Mouse (Mus musculus) liver, postnatal 0 days (tissue): ENCODE measurements around the gene Slc39a3. TPM values are rescaled to one million over a fixed set of nuclear protein-coding genes. Genes with fewer than 3 reads are reported as not detected.

ENCODE experiments used
- ATAC-seq: fragments of 200-750 bp; cut with Nextera tagmentation; 2 replicates; pipeline ENCODE4 v1.8.0; 2017; ENCODE audit warnings: mild to moderate bottlenecking, moderate library complexity
- DNase-seq: peaks from one replicate; pipeline ENCODE4 v3.0.0-alpha.2; 2016
- H3K27ac ChIP-seq: fragments of 300-500 bp; sonication (generic); 2 replicates; pipeline ENCODE4 v1.5.1; 2014; ENCODE audit warnings: antibody characterized with exemption, moderate library complexity, mild to moderate bottlenecking, low read depth
- H3K27me3 ChIP-seq: fragments of 300-500 bp; sonication (generic); 2 replicates; pipeline ENCODE4 v1.6.1; 2014; ENCODE audit warnings: low read length, control low read depth, mixed read lengths; ENCODE audit not compliant: insufficient read depth
- H3K36me3 ChIP-seq: fragments of 300-500 bp; sonication (generic); replicated peaks from 2 replicates; pipeline ENCODE4 v1.6.1; 2014; ENCODE audit warnings: mild to moderate bottlenecking, control low read depth, low read length, moderate library complexity, mixed read lengths; ENCODE audit not compliant: insufficient read depth
- H3K4me1 ChIP-seq: fragments of 300-500 bp; sonication (generic); 2 replicates; pipeline ENCODE4 v1.6.1; 2014; ENCODE audit warnings: antibody characterized with exemption, mild to moderate bottlenecking, control low read depth; ENCODE audit not compliant: insufficient read depth
- H3K4me2 ChIP-seq: fragments of 300-500 bp; sonication (generic); 2 replicates; pipeline ENCODE4 v1.6.1; 2014; ENCODE audit warnings: low read depth, mild to moderate bottlenecking, low read length, moderate library complexity, mixed read lengths
- H3K4me3 ChIP-seq: fragments of 300-500 bp; sonication (generic); 2 replicates; pipeline ENCODE4 v1.5.1; 2014; ENCODE audit warnings: low read depth, low read length
- H3K9ac ChIP-seq: fragments of 300-500 bp; sonication (generic); replicated peaks from 2 replicates; pipeline ENCODE4 v1.6.1; 2014; ENCODE audit warnings: mild to moderate bottlenecking, moderate library complexity
- H3K9me3 ChIP-seq: fragments of 300-500 bp; sonication (generic); 2 replicates; pipeline ENCODE4 v1.6.1; 2016; ENCODE audit warnings: mild to moderate bottlenecking, control low read depth, low read length, mixed read lengths
- CTCF ChIP-seq: sonication (generic); IDR thresholded peaks from 2 replicates; pipeline ENCODE4 v1.5.1; 2016; ENCODE audit warnings: antibody characterized with exemption, low read depth
- EP300 ChIP-seq: IDR thresholded peaks from 2 replicates; pipeline ENCODE4 v1.6.1; 2016; ENCODE audit warnings: antibody characterized with exemption, low read depth, mild to moderate bottlenecking
- WGBS: fragments of 180-500 bp; shearing (Covaris S2); extraction: QIAGEN DNeasy Blood & Tissue Kit; methylation state at CpG from one replicate; pipeline ENCODE4 v1.1.7; 2014; ENCODE audit not compliant: insufficient replicate concordance; 5-methylcytosine and 5-hydroxymethylcytosine counted together
- polyA plus RNA-seq: library from polyadenylated mRNA; unstranded; fragments of >200 nt; fragmentation: Nextera tagmentation; extraction: Ambion mirVana; gene quantifications from 2 replicates; pipeline ENCODE4 v1.2.1, GENCODE M21; 2015

The Slc39a3 gene
- polyA plus RNA-seq = 4.6 and 4.7 TPM in 2 replicates

- Histone ChIP-seq H3K9me3 (no peaks in the 10 kb centered on the region), H3K36me3 (0 out of 2 replicates have a peak, but pooled peaks cover 2% of the 10 kb centered on the region)
- 1% methylated on average over 35 of the region's 35 CpGs for WGBS
Observed at GRCm38 (mm10) chr10:81036988-81037580, at the start of gene Slc39a3. Gene Slc39a3, minus strand, starts transcription at chr10:81037426.

DNA sequence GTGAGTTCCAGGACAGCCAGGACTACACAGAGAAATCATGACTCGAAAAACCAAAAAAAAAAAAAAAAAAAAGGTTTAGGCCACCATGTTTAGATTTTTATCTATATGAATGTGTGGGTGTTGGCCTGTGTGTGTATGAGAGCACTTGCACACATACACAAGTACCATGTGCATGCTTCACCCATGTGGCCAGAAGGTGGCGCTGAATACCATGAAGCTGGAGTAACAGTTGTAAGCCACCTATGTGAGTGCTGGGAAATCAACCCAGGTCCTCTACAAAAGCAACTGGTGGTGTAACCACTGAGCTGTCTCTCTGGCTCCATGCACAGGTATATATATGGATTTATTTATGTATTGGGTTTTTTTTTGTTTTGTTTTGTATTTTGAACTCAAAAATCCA, 49.8 kb upstream of the Slc39a3 start:
- peaks cover 6% of the 10 kb centered on the region; the same call in 1 of the 2 replicates for H3K4me1 ChIP-seq
- H3K27me3 ChIP-seq = no peaks in the 10 kb centered on the region
- TF ChIP-seq CTCF (peak; percentile 67), EP300 (no peak)
- H3K4me3 ChIP-seq = no peak overlapping the region
- DNase-seq (peak; percentile 56), ATAC-seq (no peak)
- no peak overlapping the region for H3K9ac ChIP-seq
- peaks cover 18% of the 10 kb centered on the region for H3K36me3 ChIP-seq
- H3K4me2 ChIP-seq = no peak overlapping the region
- WGBS = 49% methylated on average over 2 of the region's 2 CpGs
- H3K27ac ChIP-seq = no peak overlapping the region
- H3K9me3 ChIP-seq = no peaks in the 10 kb centered on the region; the same call in 1 of the 2 replicates

More at GRCm38 (mm10) chr10:81036988-81037580, at the start of gene Slc39a3:
- TF ChIP-seq CTCF (no peak), EP300 (0 out of 2 replicates have a peak, but pooled peaks have one; percentile 49)
- peaks cover 5% of the 10 kb centered on the region; the same call in 1 of the 2 replicates for H3K4me1 ChIP-seq
- H3K27ac ChIP-seq = peak within 1 kb of the TSS; percentile 53
- peak within 1 kb of the TSS; percentile 67 for H3K4me3 ChIP-seq
- H3K4me2 ChIP-seq = peak within 1 kb of the TSS; percentile 82
- peak within 1 kb of the TSS; percentile 70 for H3K9ac ChIP-seq
- ATAC-seq (peak; percentile 99), DNase-seq (peak; percentile 96)
- H3K27me3 ChIP-seq = no peaks in the 10 kb centered on the region

DNA sequence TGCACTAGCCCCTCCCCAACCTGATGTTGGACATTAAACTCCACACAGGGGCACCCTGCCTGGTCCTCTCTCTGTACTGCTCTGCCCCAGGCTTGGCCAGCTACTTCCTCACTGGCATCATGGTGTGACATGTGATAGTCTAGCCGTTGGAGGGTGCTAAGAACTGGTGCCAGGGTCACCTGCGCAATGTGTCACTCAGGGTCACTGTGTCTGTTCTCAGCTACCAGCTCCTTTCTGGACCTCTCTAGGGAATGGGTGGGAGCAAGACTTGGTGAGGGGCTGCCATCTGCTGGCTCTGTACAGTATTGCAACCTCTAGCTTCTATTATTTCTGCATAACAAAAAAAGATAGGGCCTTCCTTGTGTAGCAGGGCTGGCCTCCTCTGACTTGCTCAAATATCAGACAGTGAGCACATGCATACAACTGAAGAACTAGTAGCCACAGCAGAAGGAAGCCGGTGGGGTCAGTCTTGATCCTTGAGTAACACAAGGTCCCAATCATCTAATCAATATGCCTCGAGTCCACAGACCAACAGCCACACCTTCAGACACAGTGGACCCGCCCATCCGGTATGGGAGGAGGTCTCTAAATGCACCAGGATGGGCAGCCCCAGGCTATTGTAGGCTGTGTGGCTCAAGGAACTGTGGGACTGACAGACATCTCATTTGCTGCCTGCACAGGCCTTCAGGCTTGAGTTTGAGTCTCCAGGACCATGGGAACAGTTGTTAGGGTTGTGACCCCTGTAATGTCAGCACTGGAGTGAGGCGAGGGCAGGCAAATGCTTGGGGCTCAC, 45.1 kb upstream of the Slc39a3 start:
- Histone ChIP-seq H3K9ac (no peak overlapping the region), H3K27me3 (no peaks in the 10 kb centered on the region), H3K4me3 (no peak overlapping the region), H3K36me3 (peaks cover 17% of the 10 kb centered on the region), H3K27ac (no peak overlapping the region), H3K9me3 (no peaks in the 10 kb centered on the region; the same call in 1 of the 2 replicates), H3K4me2 (no peak overlapping the region), H3K4me1 (no peaks in the 10 kb centered on the region)
- DNase-seq (peak; percentile 78), ATAC-seq (peak; percentile 51)
- TF ChIP-seq EP300 = no peak
- TF ChIP-seq CTCF = peak; percentile 87
- 57% methylated on average over 7 of the region's 7 CpGs for WGBS

DNA sequence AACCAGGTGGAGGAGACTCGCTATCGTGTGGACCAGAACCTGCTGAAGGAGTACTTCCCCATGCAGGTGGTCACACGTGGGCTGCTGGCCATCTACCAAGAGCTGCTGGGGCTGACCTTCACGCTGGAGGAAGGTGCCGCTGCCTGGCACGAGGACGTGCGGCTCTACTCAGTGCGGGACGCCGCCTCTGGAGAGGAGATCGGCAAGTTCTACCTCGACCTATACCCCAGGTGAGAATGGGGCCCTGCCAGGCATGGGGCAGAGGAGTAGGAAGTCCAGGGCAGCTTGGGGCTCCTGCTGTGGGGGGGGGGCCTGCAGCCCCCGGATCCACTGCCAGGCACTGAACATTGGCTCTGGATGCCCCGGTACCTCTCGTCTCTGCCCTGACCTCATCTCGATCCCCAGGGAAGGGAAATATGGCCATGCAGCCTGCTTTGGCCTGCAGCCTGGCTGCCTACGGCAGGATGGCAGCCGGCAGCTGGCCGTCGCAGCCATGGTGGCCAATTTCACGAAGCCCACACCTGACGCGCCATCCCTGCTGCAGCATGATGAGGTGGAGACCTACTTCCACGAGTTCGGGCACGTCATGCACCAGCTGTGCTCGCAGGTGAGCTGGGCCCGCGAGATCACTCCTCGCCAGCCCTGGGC, 42.9 kb upstream of the Slc39a3 start:
- DNase-seq = no peak
- no peak overlapping the region for H3K4me3 ChIP-seq
- H3K9me3 ChIP-seq = no peaks in the 10 kb centered on the region
- no peak overlapping the region for H3K4me2 ChIP-seq
- H3K9ac ChIP-seq = no peak overlapping the region
- H3K27ac ChIP-seq = no peak overlapping the region
- no peaks in the 10 kb centered on the region for H3K27me3 ChIP-seq
- TF ChIP-seq CTCF (no peak), EP300 (no peak)
- WGBS = 90% methylated on average over 31 of the region's 31 CpGs
- H3K4me1 ChIP-seq = no peaks in the 10 kb centered on the region
- H3K36me3 ChIP-seq = peaks cover 14% of the 10 kb centered on the region
- no peak for ATAC-seq

DNA sequence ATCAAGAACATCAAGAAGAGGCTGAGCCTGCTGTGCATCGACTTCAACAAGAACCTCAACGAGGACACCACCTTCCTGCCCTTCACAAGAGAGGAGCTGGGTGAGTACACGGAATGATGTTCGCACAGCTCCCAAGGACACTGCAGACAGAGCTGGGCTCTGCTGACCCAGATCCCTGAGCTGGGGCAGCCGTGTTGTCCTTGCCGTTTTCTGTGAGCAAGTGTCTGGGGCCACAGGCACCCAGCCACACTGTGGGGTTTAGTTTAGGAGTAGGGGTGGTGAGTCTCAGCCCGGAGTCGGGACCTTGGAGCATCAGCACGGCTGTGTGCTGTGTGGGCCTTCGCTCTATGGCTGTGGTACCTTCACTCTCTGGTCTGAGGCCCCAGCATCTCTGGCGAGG, 40.7 kb upstream of the Slc39a3 start:
- Histone ChIP-seq H3K4me3 (no peak overlapping the region), H3K27ac (no peak overlapping the region), H3K9ac (no peak overlapping the region), H3K4me1 (no peaks in the 10 kb centered on the region), H3K36me3 (peaks cover 14% of the 10 kb centered on the region; the same call in 1 of the 2 replicates), H3K27me3 (no peaks in the 10 kb centered on the region), H3K9me3 (no peaks in the 10 kb centered on the region), H3K4me2 (no peak overlapping the region)
- TF ChIP-seq CTCF = no peak
- 83% methylated on average over 11 of the region's 11 CpGs for WGBS
- ATAC-seq (no peak), DNase-seq (no peak)

- 84% methylated on average over 1 of the region's 1 CpGs for WGBS
- no peak for ATAC-seq
- peaks cover 15% of the 10 kb centered on the region; the same call in 1 of the 2 replicates for H3K36me3 ChIP-seq
Observed at GRCm38 (mm10) chr10:81076356-81076755, 39.1 kb upstream of the Slc39a3 start.

More at GRCm38 (mm10) chr10:81076356-81076755, 39.1 kb upstream of the Slc39a3 start:
- Histone ChIP-seq H3K4me2 (no peak overlapping the region), H3K27ac (peak overlapping the region; percentile 66), H3K27me3 (no peaks in the 10 kb centered on the region), H3K9me3 (no peaks in the 10 kb centered on the region), H3K4me3 (no peak overlapping the region), H3K4me1 (no peaks in the 10 kb centered on the region), H3K9ac (no peak overlapping the region)
- no peak for DNase-seq
- no peak for TF ChIP-seq EP300
- TF ChIP-seq CTCF = no peak
